Mouse (Mus musculus) heart, adult 2 months (tissue): ENCODE data around the gene Ganab. TPM values are rescaled to one million over a fixed set of nuclear protein-coding genes. Genes with fewer than 3 reads are reported as not detected.

Experiments used
- DNase-seq, 2 experiments: peaks; one replicate each; pipeline ENCODE4 v3.0.0; 2021
- H3K27ac ChIP-seq: fragments of 200-600 bp; 2 replicates; pipeline ENCODE4 v1.8.1; 2022
- H3K27me3 ChIP-seq: fragments of 200-500 bp; 2 replicates; pipeline ENCODE4 v1.6.1; 2012; ENCODE audit warnings: mild to moderate bottlenecking, low read length, inconsistent platforms, mixed read lengths; ENCODE audit not compliant: control insufficient read depth, insufficient read depth
- H3K36me3 ChIP-seq: fragments of 200-500 bp; 2 replicates; pipeline ENCODE4 v1.6.1; 2012; ENCODE audit warnings: low read length, inconsistent platforms; ENCODE audit not compliant: control insufficient read depth, insufficient read depth
- H3K4me1 ChIP-seq: fragments of 200-500 bp; 2 replicates; pipeline ENCODE4 v1.6.1; 2011; ENCODE audit warnings: low read length; ENCODE audit not compliant: control insufficient read depth, insufficient read depth
- H3K4me3 ChIP-seq: fragments of 200-600 bp; 2 replicates; pipeline ENCODE4 v1.8.1; 2022
- H3K79me2 ChIP-seq: fragments of 200-500 bp; replicated peaks from 2 replicates; pipeline ENCODE4 v1.6.1; 2012; ENCODE audit warnings: mild to moderate bottlenecking, inconsistent platforms, low read length, moderate library complexity, mixed read lengths; ENCODE audit not compliant: control insufficient read depth, insufficient read depth
- H3K9ac ChIP-seq: fragments of 200-500 bp; 2 replicates; pipeline ENCODE4 v1.6.1; 2012; ENCODE audit warnings: low read depth, mild to moderate bottlenecking, control low read depth, inconsistent platforms, low read length, mixed read lengths
- CTCF ChIP-seq: fragments of 200-600 bp; IDR thresholded peaks from 2 replicates; pipeline ENCODE4 v1.8.1; 2022; ENCODE audit warnings: antibody characterized with exemption, mild to moderate bottlenecking, moderate library complexity
- EP300 ChIP-seq: fragments of 200-500 bp; IDR thresholded peaks from 2 replicates; pipeline ENCODE4 v1.6.1; 2011; ENCODE audit warnings: low read depth, low read length, control low read depth; ENCODE audit not compliant: insufficient read depth
- POLR2A ChIP-seq: fragments of 200-500 bp; IDR thresholded peaks from 2 replicates; pipeline ENCODE4 v1.6.1; 2011; ENCODE audit warnings: mild to moderate bottlenecking, low read depth, low read length, control low read depth; ENCODE audit not compliant: insufficient read depth
- WGBS: fragments of 180-500 bp; shearing (Covaris S2); methylation state at CpG from one replicate; pipeline ENCODE4 v1.1.7; 2018; 5-methylcytosine and 5-hydroxymethylcytosine counted together
- intact Hi-C: fragments of 180-260 bp; cut with DNase I; formaldehyde crosslinking; loops from one replicate; pipeline ENCODE4 v1.15.1; 2025
- polyA plus RNA-seq: library from polyadenylated mRNA; depleted of rRNA; stranded (reverse); fragments of >200 nt; gene quantifications from 2 replicates; pipeline ENCODE4 v1.2.3, GENCODE M21; 2012
- total RNA-seq, 2 experiments: library from RNA; stranded (reverse); gene quantifications; 2 replicates each; pipeline ENCODE4 v1.2.3; 2021

Gene Ganab
- total and polyA plus RNA-seq, 3 experiments, result 50.3 to 54.5 (median 52.5) TPM

DNA sequence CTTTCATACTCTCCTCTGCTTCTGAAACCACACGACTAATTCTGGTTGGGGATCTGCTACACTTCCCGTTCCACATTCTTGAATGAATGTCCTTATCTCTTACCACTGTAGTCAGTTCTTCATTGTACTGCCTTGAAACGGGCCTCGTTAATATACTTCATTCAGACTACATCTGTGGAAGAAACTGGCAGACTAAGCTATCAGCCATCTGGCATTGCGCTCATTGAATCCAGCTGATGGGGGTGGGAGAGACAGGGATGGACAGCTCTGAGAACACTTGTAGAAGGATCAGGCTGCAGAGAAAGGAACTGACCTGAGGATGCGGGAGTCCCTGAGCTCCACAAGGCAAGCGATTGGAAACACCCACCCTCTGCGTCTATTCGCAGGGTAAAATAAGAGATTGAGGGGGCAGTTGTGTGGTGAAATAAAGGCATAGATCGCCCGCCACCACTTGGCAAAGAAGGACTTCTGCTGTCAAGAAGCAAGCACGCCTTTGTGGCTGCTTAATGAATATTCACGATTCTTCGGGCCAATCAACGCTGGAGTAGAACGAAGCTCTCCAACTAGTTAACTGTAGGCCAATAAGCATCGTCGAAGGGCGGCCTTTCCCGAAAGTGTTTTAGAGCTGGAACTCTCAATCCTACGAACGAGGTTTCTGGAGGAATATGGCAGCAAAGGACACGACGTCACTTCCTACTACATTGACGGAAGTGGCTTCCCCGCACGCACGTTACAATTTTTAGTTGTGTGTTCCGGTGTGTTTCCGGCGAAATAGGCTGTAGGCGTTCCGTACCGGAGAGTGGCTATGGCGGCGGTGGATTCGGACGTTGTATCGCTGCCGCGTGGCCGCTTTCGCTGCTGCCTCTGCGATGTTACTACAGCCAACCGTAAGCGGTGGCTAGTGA is 55.5 kb downstream of the Ganab start, which contains the start of gene Tut1:
Tut1 (plus strand) TSS at position 713 of the 905 bp plus-strand sequence.
- intact Hi-C loops, result loop anchor here (1.0 to 5.0 kb wide), 2 partner anchors 12 to 56 kb away; partner anchors contain the start of genes Ganab and Mta2

DNA sequence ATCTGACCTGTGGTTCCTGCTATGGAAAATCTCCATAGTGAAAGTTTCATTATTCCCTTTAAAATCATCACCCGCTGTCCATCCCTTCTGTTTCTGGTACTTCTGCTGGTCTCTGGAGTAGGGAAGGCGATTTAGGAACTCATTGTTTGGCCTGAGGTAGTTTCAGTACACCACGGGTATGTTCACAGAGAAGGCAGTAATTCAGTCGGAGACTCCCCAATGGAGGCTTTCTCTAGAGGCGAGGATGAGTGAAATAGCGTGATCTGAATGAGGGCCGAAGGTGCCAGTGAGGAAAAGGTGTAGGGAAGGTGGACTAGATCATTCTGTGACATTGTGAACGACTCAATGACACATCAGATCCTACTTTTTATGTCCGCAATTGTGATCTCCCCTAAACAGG is 56.3 kb downstream of the Ganab start:
- 8% methylated on average over 9 of the region's 9 CpGs for WGBS
- H3K27ac ChIP-seq, result peak overlapping the region; percentile 75
- intact Hi-C loops, result loop anchor here (5.0 kb wide), 1 partner anchor 57 kb away; the partner anchor contains the start of gene Ganab
- peak overlapping the region; percentile 42; the same call in 1 of the 2 replicates for H3K9ac ChIP-seq
- H3K79me2 ChIP-seq, result peaks cover 3% of the 10 kb centered on the region; the same call in 1 of the 2 replicates
- DNase-seq, result no peak
- no peaks in the 10 kb centered on the region for H3K36me3 ChIP-seq
- H3K4me3 ChIP-seq, result peak overlapping the region; percentile 95
- peaks cover 4% of the 10 kb centered on the region for H3K4me1 ChIP-seq
- TF ChIP-seq CTCF (no peak), EP300 (no peak), POLR2A (no peak)
- no peaks in the 10 kb centered on the region for H3K27me3 ChIP-seq

More for the DNA sequence above, 55.5 kb downstream of the Ganab start, which contains the start of gene Tut1:
- peak; percentile 89 to 93 for DNase-seq
- Histone ChIP-seq H3K9ac (peak within 1 kb of the TSS; percentile 82), H3K79me2 (peaks cover 3% of the 10 kb centered on the region; the same call in 1 of the 2 replicates), H3K27me3 (no peaks in the 10 kb centered on the region), H3K4me3 (peak within 1 kb of the TSS; percentile 95), H3K4me1 (peaks cover 4% of the 10 kb centered on the region), H3K36me3 (no peaks in the 10 kb centered on the region), H3K27ac (peak within 1 kb of the TSS; percentile 75)
- TF ChIP-seq POLR2A, result peak; percentile 84
- peak; percentile 91 for TF ChIP-seq EP300
- peak; percentile 17; the same call in 1 of the 2 replicates for TF ChIP-seq CTCF
- WGBS, result under 1% methylated on average over 46 of the region's 46 CpGs

DNA sequence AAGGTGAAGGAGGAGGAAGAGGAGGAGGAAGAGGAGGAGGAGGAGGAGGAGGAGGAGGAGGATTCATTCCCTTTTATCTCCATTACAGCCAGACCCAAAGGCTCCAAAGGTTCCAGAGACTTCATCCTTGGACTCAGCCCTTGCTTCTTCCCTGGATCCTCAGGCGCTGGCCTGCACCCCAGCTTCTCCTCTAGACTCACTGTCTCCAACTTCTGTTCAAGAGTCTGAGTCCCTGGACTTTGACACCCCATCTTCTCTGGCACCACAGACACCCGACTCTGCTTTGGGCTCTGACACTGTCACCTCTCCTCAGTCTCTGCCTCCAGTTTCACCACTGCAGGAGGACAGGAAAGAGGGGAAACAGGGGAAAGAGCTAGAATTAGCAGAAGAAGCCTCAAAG is 64.4 kb downstream of the Ganab start:
- H3K4me1 ChIP-seq, result peaks cover 3% of the 10 kb centered on the region
- no peak for DNase-seq
- no peak overlapping the region for H3K9ac ChIP-seq
- intact Hi-C loops, result no loop called here
- no peak overlapping the region for H3K4me3 ChIP-seq
- H3K27ac ChIP-seq, result no peak overlapping the region
- 85% methylated on average over 2 of the region's 2 CpGs for WGBS
- H3K27me3 ChIP-seq, result no peaks in the 10 kb centered on the region
- no peaks in the 10 kb centered on the region for H3K36me3 ChIP-seq
- H3K79me2 ChIP-seq, result no peaks in the 10 kb centered on the region
- TF ChIP-seq POLR2A (no peak), EP300 (no peak), CTCF (no peak)

DNA sequence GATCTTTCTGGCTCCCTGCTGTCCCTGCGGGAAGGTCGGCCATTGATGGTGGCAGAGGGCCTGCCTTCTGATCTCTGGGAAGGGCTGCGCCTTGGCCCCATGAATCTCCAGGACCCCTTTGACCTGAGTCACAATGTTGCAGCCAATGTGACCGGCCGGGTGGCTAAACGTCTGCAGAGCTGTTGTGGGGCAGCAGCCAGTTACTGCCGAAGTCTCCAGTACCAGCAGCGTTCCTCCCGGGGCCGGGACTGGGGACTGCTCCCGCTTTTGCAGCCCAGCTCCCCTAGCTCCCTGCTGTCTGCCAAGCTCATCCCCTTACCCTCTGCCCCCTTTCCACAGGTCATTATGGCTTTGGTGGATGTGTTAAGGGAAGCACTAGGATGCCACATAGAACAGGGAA is 67.2 kb downstream of the Ganab start:
- Histone ChIP-seq H3K9ac (no peak overlapping the region), H3K4me1 (peaks cover 5% of the 10 kb centered on the region), H3K36me3 (peaks cover 5% of the 10 kb centered on the region; the same call in 1 of the 2 replicates), H3K27ac (no peak overlapping the region), H3K79me2 (no peaks in the 10 kb centered on the region), H3K27me3 (no peaks in the 10 kb centered on the region), H3K4me3 (no peak overlapping the region)
- intact Hi-C loops, result loop anchor here (5.0 kb wide), 1 partner anchor 93 kb away; the partner anchor contains the start of gene Ubxn1
- no peak for TF ChIP-seq EP300
- no peak for DNase-seq
- WGBS, result 85% methylated on average over 11 of the region's 11 CpGs

DNA sequence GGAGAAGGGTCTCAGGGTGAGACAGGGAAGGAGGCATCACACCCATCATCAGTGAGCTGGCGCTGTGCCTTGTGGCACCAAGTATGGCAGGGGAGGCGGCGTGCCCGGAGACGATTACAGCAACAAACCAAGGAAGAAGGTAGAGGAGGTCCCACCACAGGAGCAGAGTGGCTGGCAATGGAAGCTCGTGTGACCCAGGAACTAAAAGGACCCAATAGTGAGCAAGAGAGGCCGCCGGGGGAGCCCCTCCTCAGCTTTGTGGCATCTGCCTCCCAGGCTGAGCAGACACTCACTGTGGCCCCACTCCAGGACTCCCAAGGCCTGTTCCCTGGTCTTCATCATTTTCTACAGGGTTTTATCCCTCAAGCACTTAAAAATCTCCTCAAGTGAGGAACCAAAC is 67.9 kb downstream of the Ganab start:
- H3K27me3 ChIP-seq, result no peaks in the 10 kb centered on the region
- H3K9ac ChIP-seq, result peak overlapping the region; percentile 12; the same call in 1 of the 2 replicates
- peak; percentile 24 to 38 for DNase-seq
- H3K4me3 ChIP-seq, result peak overlapping the region; percentile 76
- peak overlapping the region; percentile 96 for H3K27ac ChIP-seq
- H3K36me3 ChIP-seq, result peaks cover 6% of the 10 kb centered on the region; the same call in 1 of the 2 replicates
- H3K4me1 ChIP-seq, result peaks cover 5% of the 10 kb centered on the region
- TF ChIP-seq EP300, result no peak
- no peak for TF ChIP-seq POLR2A
- TF ChIP-seq CTCF, result no peak
- WGBS, result 55% methylated on average over 8 of the region's 8 CpGs
- H3K79me2 ChIP-seq, result no peaks in the 10 kb centered on the region
- intact Hi-C loops, result loop anchor here (5.0 kb wide), 1 partner anchor 93 kb away; the partner anchor contains the start of gene Ubxn1
